Mouse (Mus musculus) liver, adult (tissue): ENCODE data around the gene Rhobtb1.

ENCODE experiments used
- GATA4 ChIP-seq: IDR thresholded peaks from 2 replicates; pipeline ENCODE4 v1.6.1; 2014; ENCODE audit warnings: mild to moderate bottlenecking, low read length; ENCODE audit not compliant: insufficient replicate concordance

The Rhobtb1 gene

DNA sequence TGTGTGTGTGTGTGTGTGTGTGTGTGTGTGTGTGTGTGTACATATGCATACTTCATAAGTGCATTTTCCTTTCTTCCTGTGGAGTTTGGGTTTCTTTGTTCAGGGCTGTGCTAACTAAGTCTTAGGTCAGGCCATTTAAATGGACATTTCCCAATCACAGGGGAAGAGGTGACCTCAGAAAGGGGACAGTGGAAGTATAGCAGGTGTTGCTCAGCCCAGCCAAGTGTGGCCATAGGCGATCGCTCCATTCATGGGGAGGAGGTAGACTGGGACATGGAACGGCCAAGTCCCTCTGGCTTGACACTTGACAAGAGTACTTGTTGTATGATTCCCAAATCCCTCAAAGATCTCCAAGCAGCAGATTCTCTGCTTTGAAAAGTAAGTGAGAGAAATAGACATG is 135.7 kb downstream of the Rhobtb1 start:
- TF ChIP-seq GATA4, result no peak

- peak; percentile 14; the same call in 1 of the 2 replicates for TF ChIP-seq GATA4
Observed at GRCm38 (mm10) chr10:69288086-69288485, 136.9 kb downstream of the Rhobtb1 start.

GRCm38 (mm10) chr10:69288720-69289119 is 137.5 kb downstream of the Rhobtb1 start:
- peak; percentile 93 for TF ChIP-seq GATA4

DNA sequence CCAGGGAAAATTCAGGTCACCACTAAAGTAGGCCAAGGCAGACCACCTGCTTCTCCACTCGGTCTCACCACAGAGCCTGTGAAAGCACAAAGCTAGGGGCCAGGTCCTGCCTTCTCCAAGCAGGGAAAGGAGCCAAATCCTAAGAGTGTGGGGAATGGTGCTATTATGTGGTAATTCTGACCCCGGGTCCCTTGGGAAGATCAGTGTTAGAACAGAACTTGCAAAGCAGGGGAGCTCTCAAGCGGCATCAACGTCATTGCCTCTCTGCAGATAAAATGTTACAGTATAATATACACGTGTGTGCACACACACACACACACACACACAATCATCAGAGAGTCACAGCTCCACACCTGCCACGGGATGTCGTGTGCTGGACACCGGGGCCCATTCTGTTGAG is 139.5 kb downstream of the Rhobtb1 start:
- TF ChIP-seq GATA4, result no peak

DNA sequence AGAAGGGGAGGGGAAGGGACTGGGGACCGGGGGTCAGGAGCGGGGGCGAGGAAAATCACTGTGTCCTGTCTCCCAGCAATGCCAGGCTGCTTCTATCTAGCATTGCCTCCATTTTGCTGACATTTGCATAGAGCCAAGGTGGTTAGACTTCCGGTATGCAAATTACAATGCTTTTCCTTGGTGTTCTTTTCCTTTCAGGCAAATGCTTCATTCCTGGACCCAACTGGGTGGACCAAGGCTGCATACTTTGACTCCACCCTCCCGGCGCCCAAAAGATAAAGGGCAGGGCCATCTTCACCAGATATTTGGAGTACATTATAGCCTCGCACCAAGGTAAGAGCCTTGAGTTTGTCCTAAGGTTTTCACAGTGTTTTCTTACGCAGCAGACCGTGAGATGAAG is 144.7 kb downstream of the Rhobtb1 start:
- TF ChIP-seq GATA4, result no peak

- TF ChIP-seq GATA4, result no peak
Observed at GRCm38 (mm10) chr10:69299985-69300384, 148.8 kb downstream of the Rhobtb1 start.

DNA sequence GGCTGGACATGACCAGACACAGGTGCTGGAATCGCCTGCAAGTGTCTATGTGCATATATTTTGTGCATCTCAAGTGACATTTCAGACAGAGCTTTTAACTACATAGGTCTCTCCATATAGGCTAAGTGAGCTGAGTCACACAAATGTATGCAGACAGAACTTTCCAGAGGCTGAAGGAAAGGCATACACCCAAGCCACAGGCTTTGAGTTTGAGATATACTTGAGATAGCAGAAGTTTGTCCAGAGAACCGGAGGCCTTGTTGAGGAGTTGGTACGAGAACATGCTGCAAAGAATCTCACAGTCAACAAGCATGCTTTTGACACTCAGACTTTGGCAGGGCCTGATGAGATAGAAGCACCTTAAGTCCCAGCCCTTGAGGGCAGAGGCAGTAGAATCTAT is 151.4 kb downstream of the Rhobtb1 start:
- no peak for TF ChIP-seq GATA4

- no peak for TF ChIP-seq GATA4
Observed at GRCm38 (mm10) chr10:69304819-69305218, 153.6 kb downstream of the Rhobtb1 start.

DNA sequence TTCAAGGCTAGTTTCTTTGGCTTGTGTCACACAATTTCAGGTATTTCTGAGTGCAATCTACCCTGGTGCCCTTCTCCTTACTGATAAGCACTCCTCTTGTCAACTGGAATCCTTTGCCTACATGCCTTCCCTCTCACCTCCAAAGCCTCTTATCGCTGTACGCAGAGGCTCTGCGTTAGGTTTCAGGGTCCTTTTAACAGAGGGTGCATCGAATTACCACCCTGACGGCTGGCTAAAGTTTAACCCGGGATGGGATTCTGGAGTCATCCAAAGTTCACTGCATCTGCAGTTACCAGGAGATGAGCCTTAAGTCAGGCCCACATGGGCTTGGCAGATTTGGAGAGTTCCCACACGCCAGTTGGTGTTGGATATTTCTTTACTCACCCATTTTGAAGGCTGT is 154.4 kb downstream of the Rhobtb1 start:
- peak; percentile 89; the same call in 1 of the 2 replicates for TF ChIP-seq GATA4

DNA sequence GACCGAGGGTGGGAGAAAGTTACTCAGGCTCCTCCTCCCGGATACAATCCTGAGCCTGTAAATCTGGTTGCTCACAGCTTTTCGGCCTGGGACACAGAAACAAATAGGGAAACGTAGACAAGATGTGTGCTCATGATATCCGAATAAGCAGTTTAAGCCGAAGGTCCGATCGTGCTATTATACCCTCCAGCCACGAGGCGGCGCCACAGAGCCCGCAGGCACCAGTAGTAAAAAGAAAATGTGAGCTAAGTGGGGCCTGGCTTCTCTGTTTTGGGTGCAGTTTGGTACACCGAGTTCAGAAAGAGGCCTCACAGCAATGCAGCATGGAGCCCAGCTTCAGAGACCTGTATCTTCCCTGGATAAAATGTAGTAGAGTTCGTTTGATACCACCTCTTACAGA is 155.0 kb downstream of the Rhobtb1 start:
- TF ChIP-seq GATA4, result no peak

DNA sequence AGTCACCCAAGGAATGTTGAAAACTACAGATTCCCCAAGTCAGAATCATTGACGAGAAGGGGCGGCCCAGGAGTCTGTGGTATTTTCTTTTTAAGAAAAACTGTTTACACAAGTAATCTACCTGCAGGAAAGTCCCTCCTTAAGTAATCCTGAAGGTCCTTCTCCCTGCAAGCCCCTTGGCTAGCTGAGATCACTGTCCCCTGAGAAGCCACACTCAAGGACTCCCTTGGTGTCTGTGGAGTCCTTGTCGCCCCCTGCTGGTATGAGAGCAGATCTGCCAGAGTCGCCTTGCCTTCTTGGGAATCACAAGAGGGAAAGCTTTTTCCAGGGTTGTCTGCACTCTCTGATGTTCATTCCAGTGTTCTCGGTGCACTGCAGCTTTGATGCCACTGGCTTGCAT is 155.8 kb downstream of the Rhobtb1 start:
- no peak for TF ChIP-seq GATA4

DNA sequence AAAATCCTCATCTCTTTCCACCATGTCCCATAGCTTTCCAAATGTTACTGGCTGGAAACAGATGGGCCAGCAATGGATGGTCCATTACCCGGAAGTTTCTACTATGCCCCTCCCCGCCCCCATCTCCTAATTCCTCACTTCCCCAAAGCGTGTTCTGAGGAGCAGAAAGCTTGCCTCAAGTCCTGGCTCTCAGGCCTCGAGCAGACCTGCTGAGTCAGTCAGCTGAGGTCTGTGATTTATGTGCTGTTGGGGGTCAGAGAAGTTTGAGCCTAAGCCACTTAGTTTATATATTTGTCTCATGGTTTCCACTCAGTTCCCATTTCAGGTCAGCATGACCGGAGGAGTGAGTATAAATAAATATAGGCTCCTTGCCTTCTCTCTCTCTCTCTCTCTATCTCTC is 157.9 kb downstream of the Rhobtb1 start:
- no peak for TF ChIP-seq GATA4

DNA sequence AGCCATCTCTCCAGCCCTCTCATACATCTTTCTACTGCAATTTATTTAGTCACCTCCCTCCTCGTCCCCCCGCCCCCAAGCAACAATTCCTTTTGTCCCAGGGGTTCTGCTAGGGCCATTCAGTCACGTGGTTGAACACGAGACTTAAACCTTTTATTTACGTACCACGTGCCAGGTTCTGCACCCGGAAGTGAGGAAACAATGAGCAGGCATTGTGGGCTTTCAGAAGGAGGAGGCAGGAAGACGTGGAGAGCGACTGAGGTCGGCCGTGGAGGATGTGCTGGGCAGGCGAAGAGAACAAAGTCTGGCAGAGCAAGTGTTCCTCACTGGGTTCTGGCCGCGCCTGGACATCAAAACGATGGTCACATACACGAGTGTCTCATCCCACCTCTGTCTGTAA is 160.6 kb downstream of the Rhobtb1 start:
- TF ChIP-seq GATA4, result no peak

GRCm38 (mm10) chr10:69313944-69314343 is 162.7 kb downstream of the Rhobtb1 start:
- TF ChIP-seq GATA4, result no peak

DNA sequence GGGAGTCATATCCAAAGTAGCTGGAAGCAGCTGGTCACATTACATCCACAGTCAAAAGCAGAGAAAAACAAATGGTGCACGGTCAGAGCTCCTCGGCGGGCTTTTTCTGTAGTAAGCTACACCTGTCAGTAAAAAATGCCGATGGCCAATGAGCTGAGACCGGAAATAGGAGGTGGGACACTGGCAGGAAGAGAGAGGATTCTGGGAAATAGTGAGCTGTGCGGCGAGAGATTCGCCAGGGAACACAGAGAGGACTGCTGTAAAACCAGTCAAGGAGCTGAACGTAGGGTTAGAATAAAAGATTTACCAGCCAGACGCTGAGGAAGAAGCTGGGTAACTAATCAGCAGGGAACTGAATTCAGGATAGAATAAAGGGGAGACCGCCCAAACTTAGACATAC is 167.3 kb downstream of the Rhobtb1 start:
- no peak for TF ChIP-seq GATA4

GRCm38 (mm10) chr10:69320667-69321518 is 169.7 kb downstream of the Rhobtb1 start:
- no peak; the same call in 1 of the 2 replicates for TF ChIP-seq GATA4

DNA sequence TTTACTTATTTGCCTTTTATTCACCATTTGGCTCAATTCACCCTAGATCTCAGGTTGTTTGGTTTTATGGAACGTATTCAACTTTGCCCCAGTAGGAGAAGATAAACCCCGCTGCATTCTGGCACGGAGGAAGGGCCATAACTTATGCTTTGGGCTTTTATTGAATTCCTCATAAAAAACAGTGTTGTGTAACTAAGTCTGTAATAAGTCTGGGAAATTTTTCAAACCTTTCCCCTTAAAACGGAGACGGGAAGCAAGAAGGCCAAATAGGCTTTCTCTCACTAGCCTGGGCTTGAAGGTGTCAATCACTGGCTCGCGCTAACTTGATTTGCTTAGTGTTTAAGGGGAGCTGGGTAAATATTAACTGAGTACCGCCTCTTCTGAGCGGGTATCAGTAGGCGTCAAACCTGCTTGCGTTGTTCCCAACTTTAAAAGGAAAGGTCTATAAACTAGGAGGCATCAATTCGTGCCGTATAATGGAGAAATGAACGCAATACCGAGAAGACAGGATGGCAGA is 170.3 kb downstream of the Rhobtb1 start:
- no peak for TF ChIP-seq GATA4
